Mouse (Mus musculus) erythroblast, embryonic 14.5 days (primary cell): ENCODE data around the gene Cep68.

Experiments
- GATA1 ChIP-seq: IDR thresholded peaks from 2 replicates; pipeline ENCODE4 v1.6.1; 2012; ENCODE audit warnings: low read length, inconsistent platforms, mixed read lengths
- TAL1 ChIP-seq: IDR thresholded peaks from 3 replicates; pipeline ENCODE4 v1.6.1; 2012; ENCODE audit warnings: low read length, inconsistent platforms, mixed read lengths

DNA sequence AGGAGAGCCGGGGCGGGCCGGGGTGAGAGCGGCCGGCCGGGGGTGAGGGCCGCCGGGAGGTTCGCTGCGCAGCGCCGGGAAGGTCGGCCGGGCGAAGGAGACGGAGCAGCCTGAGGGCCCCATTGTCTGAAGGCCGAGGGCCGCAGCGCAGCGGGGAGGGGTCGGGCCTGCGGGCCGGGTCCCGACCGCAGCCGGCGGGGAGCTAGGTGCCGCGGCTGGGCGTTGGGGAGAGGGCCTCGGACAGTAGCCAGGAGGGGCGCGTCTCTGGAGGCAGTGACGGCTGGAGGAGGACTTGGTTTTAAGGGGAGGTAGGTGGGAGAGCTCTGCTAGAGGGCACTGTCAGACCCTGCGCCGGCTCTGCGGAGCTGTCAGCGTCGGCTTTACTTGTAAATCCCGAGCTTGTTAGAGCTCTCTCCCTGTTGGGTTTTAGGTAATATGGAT, 47.5 kb downstream of the Cep68 start:
- no peak for TF ChIP-seq GATA1
- TF ChIP-seq TAL1 = no peak
